Mouse (Mus musculus): ENCODE results near the gene Prodh2. TPM values are rescaled to one million over a fixed set of nuclear protein-coding genes. Genes with fewer than 3 reads are reported as not detected.

Gene Prodh2
- total RNA-seq, 1 experiment, result 0.80 TPM

- Histone ChIP-seq H3K4me1 (ENCODE audit: control insufficient read depth in 2 of 2, insufficient read depth in 2 of 2, low read length in 2 of 2, poor library complexity in 1 of 2) (peaks cover 4 to 33% of the 10 kb centered on the region in 2 experiments; a peak in 3 of 4 replicates), H3K27ac (ENCODE audit: insufficient read depth, low read depth, low read length, poor library complexity, severe bottlenecking) (peak overlapping the region; percentile 96), H3K36me3 (ENCODE audit: control insufficient read depth, insufficient read depth, low read length, poor library complexity, severe bottlenecking) (peaks cover 23% of the 10 kb centered on the region), H3K9ac (ENCODE audit: insufficient read depth, low read depth, low read length, poor library complexity, severe bottlenecking) (no peak overlapping the region; the same call in 1 of the 2 replicates), H3K4me3 (ENCODE audit: insufficient read depth in 1 of 2, low read depth in 1 of 2, low read length in 2 of 2, poor library complexity in 1 of 2, severe bottlenecking in 1 of 2) (peak overlapping the region; percentile 4 to 45; a peak in 2 of 4 replicates), H3K9me3 (ENCODE audit: control insufficient read depth, insufficient read depth, low read depth, low read length) (no peaks in the 10 kb centered on the region)
- no peak for DNase-seq (ENCODE audit: low read depth, low spot score)
- in situ Hi-C loops (cut with MboI; ENCODE audit: low sequenced_read_pairs in 2 of 2, unreplicated experiment in 2 of 2), result no loop called here
- TF ChIP-seq CHD2 (IDR thresholded peaks at IDR 0.05; ENCODE audit: low read depth, low read length), result no peak
- no peak for TF ChIP-seq ZC3H11A (IDR thresholded peaks at IDR 0.05; ENCODE audit: borderline replicate concordance, low read depth, low read length)
- no peak for TF ChIP-seq ZNF384 (IDR thresholded peaks at IDR 0.05; ENCODE audit: low read depth, low read length)
- no peak for TF ChIP-seq HCFC1 (IDR thresholded peaks at IDR 0.05; ENCODE audit: borderline replicate concordance, insufficient read depth, low read length)
- no peak for TF ChIP-seq MAFK (IDR thresholded peaks at IDR 0.05; ENCODE audit: insufficient read depth, low read depth, low read length)
These were observed 29.9 kb upstream of the Prodh2 start for GRCm38 (mm10) chr7:30463568-30463967.

GRCm38 (mm10) chr7:30463996-30464395 is 29.4 kb upstream of the Prodh2 start:
- H3K9ac ChIP-seq (ENCODE audit: insufficient read depth, low read depth, low read length, poor library complexity, severe bottlenecking), result peak overlapping the region; percentile 25; the same call in 1 of the 2 replicates
- peaks cover 23% of the 10 kb centered on the region for H3K36me3 ChIP-seq (ENCODE audit: control insufficient read depth, insufficient read depth, low read length, poor library complexity, severe bottlenecking)
- peaks cover 6 to 34% of the 10 kb centered on the region in 2 experiments for H3K4me1 ChIP-seq (ENCODE audit: control insufficient read depth in 2 of 2, insufficient read depth in 2 of 2, low read length in 2 of 2, poor library complexity in 1 of 2)
- H3K4me3 ChIP-seq (ENCODE audit: insufficient read depth in 1 of 2, low read depth in 1 of 2, low read length in 2 of 2, poor library complexity in 1 of 2, severe bottlenecking in 1 of 2), result peak overlapping the region; percentile 18 to 79; a peak in 2 of 4 replicates
- in situ Hi-C loops (cut with MboI; ENCODE audit: low sequenced_read_pairs in 2 of 2, unreplicated experiment in 2 of 2), result no loop called here
- H3K9me3 ChIP-seq (ENCODE audit: control insufficient read depth, insufficient read depth, low read depth, low read length), result no peaks in the 10 kb centered on the region
- peak overlapping the region; percentile 96 for H3K27ac ChIP-seq (ENCODE audit: insufficient read depth, low read depth, low read length, poor library complexity, severe bottlenecking)
- TF ChIP-seq HCFC1 (IDR thresholded peaks at IDR 0.05; ENCODE audit: borderline replicate concordance, insufficient read depth, low read length), result no peak
- TF ChIP-seq MAFK (IDR thresholded peaks at IDR 0.05; ENCODE audit: insufficient read depth, low read depth, low read length), result no peak
- no peak for TF ChIP-seq CHD2 (IDR thresholded peaks at IDR 0.05; ENCODE audit: low read depth, low read length)
- TF ChIP-seq ZC3H11A (IDR thresholded peaks at IDR 0.05; ENCODE audit: borderline replicate concordance, low read depth, low read length), result no peak
- TF ChIP-seq ZNF384 (IDR thresholded peaks at IDR 0.05; ENCODE audit: low read depth, low read length), result no peak
- no peak for DNase-seq (ENCODE audit: low read depth, low spot score)

GRCm38 (mm10) chr7:30464816-30465300 is 28.6 kb upstream of the Prodh2 start:
- Histone ChIP-seq H3K4me1 (ENCODE audit: control insufficient read depth in 2 of 2, insufficient read depth in 2 of 2, low read length in 2 of 2, poor library complexity in 1 of 2) (peaks cover 6 to 26% of the 10 kb centered on the region in 2 experiments), H3K4me3 (ENCODE audit: insufficient read depth in 1 of 2, low read depth in 1 of 2, low read length in 2 of 2, poor library complexity in 1 of 2, severe bottlenecking in 1 of 2) (peak overlapping the region; percentile 73 to 79), H3K27ac (ENCODE audit: insufficient read depth, low read depth, low read length, poor library complexity, severe bottlenecking) (peak overlapping the region; percentile 96), H3K36me3 (ENCODE audit: control insufficient read depth, insufficient read depth, low read length, poor library complexity, severe bottlenecking) (peaks cover 28% of the 10 kb centered on the region), H3K9me3 (ENCODE audit: control insufficient read depth, insufficient read depth, low read depth, low read length) (no peaks in the 10 kb centered on the region), H3K9ac (ENCODE audit: insufficient read depth, low read depth, low read length, poor library complexity, severe bottlenecking) (peak overlapping the region; percentile 80; the same call in 1 of the 2 replicates)
- in situ Hi-C loops (cut with MboI; ENCODE audit: low sequenced_read_pairs in 2 of 2, unreplicated experiment in 2 of 2), result no loop called here
- DNase-seq (ENCODE audit: low read depth, low spot score), result no peak
- TF ChIP-seq MAFK (IDR thresholded peaks at IDR 0.05; ENCODE audit: insufficient read depth, low read depth, low read length), result no peak
- no peak for TF ChIP-seq ZNF384 (IDR thresholded peaks at IDR 0.05; ENCODE audit: low read depth, low read length)
- no peak for TF ChIP-seq CHD2 (IDR thresholded peaks at IDR 0.05; ENCODE audit: low read depth, low read length)
- no peak for TF ChIP-seq HCFC1 (IDR thresholded peaks at IDR 0.05; ENCODE audit: borderline replicate concordance, insufficient read depth, low read length)
- TF ChIP-seq ZC3H11A (IDR thresholded peaks at IDR 0.05; ENCODE audit: borderline replicate concordance, low read depth, low read length), result no peak

- H3K9ac ChIP-seq (ENCODE audit: insufficient read depth, low read depth, low read length, poor library complexity, severe bottlenecking), result no peak overlapping the region
- no peak for DNase-seq (ENCODE audit: low read depth, low spot score)
- H3K4me1 ChIP-seq (ENCODE audit: control insufficient read depth in 2 of 2, insufficient read depth in 2 of 2, low read length in 2 of 2, poor library complexity in 1 of 2), result peaks cover 3 to 10% of the 10 kb centered on the region in 2 experiments
- H3K4me3 ChIP-seq (ENCODE audit: insufficient read depth in 1 of 2, low read depth in 1 of 2, low read length in 2 of 2, poor library complexity in 1 of 2, severe bottlenecking in 1 of 2), result no peak overlapping the region
- no peak overlapping the region for H3K27ac ChIP-seq (ENCODE audit: insufficient read depth, low read depth, low read length, poor library complexity, severe bottlenecking)
- in situ Hi-C loops (cut with MboI; ENCODE audit: low sequenced_read_pairs in 2 of 2, unreplicated experiment in 2 of 2), result no loop called here
- H3K9me3 ChIP-seq (ENCODE audit: control insufficient read depth, insufficient read depth, low read depth, low read length), result no peaks in the 10 kb centered on the region
- TF ChIP-seq HCFC1 (IDR thresholded peaks at IDR 0.05; ENCODE audit: borderline replicate concordance, insufficient read depth, low read length), result no peak
- TF ChIP-seq MAFK (IDR thresholded peaks at IDR 0.05; ENCODE audit: insufficient read depth, low read depth, low read length), result no peak
- TF ChIP-seq ZC3H11A (IDR thresholded peaks at IDR 0.05; ENCODE audit: borderline replicate concordance, low read depth, low read length), result peak; percentile 50; the same call in 1 of the 2 replicates
- no peak for TF ChIP-seq ZNF384 (IDR thresholded peaks at IDR 0.05; ENCODE audit: low read depth, low read length)
- peaks cover 57% of the 10 kb centered on the region for H3K36me3 ChIP-seq (ENCODE audit: control insufficient read depth, insufficient read depth, low read length, poor library complexity, severe bottlenecking)
These were observed 21.0 kb upstream of the Prodh2 start for GRCm38 (mm10) chr7:30472411-30472810.
